Mouse (Mus musculus): ENCODE data around the gene Zfp454. TPM values are rescaled to one million over a fixed set of nuclear protein-coding genes. Genes with fewer than 3 reads are reported as not detected.
A peak's percentile ranks its signal among the peaks of the same experiment; 100 is the strongest.

Zfp454 gene
- total RNA-seq, 1 experiment from 2014 or later, result not detected

DNA sequence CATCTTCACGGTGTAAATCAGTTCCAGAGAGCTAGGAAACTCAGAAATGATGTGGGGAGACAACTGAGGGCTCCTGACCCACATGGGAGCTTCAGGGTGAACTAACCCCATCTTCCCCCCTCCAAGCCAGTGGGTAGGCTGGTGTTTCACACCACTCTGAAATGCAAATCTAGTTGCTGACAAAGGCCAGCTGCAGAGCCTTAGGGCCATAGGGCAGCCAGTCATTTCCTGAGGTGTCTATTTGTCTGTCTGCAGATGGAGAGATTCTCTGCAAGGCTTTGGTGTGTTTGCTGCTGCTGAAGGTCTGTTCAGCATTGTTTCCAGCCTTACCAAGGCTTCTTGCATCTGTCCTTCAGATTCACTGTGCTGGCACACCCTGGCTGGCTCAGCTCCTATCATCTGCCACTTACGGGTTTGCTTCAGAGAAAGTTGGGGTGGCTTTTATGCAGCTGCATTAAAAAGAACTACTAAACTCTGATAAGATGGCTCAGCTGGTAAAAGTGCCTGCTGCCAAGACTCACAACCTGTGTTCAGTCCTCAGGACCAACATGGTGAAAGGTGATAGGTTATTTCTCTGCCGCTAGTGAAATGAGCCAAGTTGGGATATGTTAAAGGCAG is 38.8 kb downstream of the Zfp454 start:
- ATAC-seq (ENCODE audit: extremely low read depth, insufficient number of reproducible peaks, low FRiP score, poor library complexity, severe bottlenecking), result no peak

DNA sequence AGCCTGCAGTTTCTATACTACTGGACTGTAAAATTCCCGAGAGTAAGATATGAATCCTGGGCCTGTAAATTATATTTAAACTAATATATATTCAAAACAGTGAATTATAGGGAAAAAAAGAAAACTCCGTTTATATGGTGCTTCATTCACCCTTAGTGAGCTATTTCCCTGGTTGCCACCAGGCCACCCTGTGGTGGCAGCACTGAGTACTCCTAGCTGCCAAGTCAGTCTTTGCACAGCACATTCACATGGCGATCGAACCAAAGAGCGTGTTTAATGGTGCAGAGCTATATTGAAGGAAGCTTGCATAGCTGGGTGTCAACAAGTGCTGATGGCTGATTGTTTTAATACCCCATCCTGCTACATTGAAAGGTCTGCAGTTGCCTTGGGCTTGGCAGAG is 40.4 kb downstream of the Zfp454 start:
- ATAC-seq (ENCODE audit: extremely low read depth, insufficient number of reproducible peaks, low FRiP score, poor library complexity, severe bottlenecking), result no peak

DNA sequence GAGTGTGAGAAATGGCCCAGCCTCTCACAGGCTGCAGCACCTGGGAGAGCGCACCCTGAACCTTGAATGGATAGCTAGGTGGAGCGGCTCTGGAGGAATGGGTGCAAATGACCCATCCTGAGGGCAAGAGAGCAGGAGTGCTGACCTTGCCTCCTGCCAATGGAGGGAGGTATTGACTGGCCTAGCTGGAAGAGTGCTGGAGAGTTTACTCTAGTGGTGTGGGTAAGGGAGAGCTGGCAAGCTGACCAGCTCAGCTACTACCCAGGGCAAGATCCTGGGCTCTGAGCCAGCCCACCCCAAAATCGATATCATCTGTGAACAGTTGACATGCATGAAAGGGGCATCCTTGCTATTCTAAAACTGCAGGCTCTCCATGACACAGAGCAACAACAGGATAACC is 41.5 kb downstream of the Zfp454 start:
- no peak for ATAC-seq (ENCODE audit: extremely low read depth, insufficient number of reproducible peaks, low FRiP score, poor library complexity, severe bottlenecking)

DNA sequence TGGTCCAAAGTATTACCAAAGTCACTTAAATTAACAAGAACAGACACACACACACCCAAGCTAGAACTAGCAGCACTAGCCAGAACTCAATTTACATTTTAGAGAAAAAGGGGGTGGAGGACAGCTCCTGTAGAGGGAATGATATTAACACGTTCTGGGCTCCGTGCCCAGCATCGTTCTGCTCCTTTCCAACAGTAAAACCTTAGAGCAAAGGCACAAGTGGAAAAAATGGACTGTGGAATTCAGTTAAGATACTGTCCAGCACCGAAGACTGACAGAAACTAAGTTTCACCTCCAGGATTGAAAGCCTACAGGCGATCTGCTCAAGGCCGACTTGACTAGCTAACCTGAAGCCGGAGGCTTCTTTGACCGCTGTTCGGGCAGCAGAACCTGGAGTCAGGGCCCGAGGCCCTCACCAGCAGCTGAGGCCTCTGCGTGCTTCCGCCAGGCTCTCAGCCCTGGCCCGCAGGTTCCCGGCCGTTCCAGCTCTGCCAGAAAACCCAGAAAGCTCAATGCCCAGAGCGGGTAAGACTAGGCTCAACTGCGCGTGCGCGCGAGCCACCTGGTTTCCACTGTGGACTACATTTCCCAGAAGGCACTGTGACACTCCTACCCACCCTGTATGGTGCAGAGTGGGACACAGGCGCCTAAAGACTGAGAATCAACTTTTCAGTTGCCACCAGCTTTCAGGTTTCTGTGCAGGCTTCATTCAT is 46.3 kb downstream of the Zfp454 start, which contains the start of gene Zfp879:
Zfp879 (minus strand) TSS at position 530 of the 713 bp plus-strand sequence.
- peak; percentile 86 for ATAC-seq (ENCODE audit: extremely low read depth, insufficient number of reproducible peaks, low FRiP score, poor library complexity, severe bottlenecking)

DNA sequence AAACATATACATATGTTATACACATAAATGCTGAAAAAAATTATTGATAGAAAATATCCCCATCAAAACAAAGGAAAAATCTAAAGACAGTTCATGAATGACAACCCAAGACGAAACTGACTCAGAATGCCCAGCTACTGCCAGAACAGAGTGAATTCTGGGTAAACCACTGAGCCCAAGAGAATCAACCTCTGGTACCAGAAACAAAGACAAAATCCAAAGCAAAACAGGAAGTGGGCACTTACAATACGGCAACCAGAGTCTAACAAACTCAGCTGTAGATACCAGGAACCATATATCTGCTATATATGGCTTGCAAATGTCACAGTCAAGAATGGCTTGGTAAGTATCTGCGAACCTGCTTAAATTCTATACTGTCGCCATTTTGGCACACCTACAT is 51.7 kb downstream of the Zfp454 start:
- peak; percentile 87 for ATAC-seq (ENCODE audit: extremely low read depth, insufficient number of reproducible peaks, low FRiP score, poor library complexity, severe bottlenecking)

DNA sequence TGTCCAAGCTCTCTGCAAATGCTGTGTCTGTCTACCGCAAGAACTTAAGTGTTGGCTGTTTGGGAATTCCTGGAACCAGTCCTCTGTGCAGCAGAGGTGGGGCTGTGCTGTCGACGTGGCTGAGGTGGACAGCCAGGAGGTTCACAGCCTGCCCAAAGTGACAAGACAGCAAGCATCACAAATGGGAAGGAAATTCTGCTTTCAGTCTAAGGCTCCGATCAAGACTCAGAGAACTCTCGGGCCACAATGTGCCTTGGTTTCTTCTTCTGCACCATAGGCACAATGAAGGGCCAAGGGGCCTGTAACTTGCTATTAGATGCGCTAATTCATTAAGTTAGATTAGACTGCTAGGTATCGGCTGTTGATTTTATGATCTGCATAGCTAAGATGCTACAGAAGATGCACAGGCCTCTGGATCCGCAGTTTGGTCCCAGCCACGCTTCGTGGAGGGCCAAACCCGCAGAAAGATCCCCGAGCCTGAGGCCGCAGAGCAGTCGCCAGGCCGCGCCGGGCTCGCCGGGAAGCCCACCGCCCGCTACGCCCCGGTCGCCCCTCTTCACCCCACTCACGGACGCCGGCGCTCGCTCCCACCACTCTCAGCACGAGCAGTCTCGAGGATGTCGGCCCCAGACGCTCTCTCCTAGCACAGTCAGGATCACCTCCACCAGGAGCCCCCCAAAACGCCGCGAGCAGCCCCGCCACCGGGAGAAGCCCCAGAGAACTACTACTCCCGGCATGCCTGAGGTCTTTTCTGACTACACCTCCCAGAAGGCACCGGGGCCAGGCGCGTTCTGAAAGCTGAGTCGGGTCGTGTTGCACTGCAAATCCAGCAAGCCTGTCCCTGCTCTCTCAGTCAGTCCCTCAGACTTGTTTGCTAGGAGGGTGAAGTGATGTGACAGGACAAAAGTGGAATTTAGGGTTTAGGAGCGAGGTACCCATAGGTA is 60.2 kb downstream of the Zfp454 start, which contains the start of gene Zfp354c:
Zfp354c (minus strand) TSS at position 715 of the 944 bp plus-strand sequence.
- ATAC-seq (ENCODE audit: extremely low read depth, insufficient number of reproducible peaks, low FRiP score, poor library complexity, severe bottlenecking), result peak; percentile 93

DNA sequence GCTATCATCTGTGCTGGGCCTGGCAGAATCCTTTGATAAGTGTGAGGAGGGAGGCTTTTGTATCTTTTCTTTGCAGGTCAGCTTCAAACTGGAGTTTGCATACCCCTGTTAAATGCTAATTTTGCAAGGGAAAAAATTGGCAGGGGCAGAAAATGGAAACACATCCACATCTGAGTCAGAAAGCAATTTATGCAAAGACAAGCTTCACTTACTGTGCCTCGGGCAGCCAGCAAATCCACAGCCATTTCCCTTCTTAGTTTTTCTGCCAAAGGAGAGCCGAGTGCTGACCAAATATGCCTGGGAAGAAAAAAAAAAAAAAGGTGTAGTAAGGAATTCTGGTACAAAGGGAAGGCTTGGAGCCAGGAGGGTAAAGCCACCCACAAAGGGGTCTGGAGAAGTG is 61.2 kb downstream of the Zfp454 start:
- no peak for ATAC-seq (ENCODE audit: extremely low read depth, insufficient number of reproducible peaks, low FRiP score, poor library complexity, severe bottlenecking)

Other genes with a start within 250 kb of the Zfp454 start
- gene Zfp354c, start 59.9 kb downstream of the Zfp454 start, total RNA-seq (2017), result 3.3 and 3.8 TPM in 2 replicates
- gene Zfp879, start 46.1 kb downstream of the Zfp454 start, total RNA-seq (2017), result 0.49 TPM in 1 of 2 replicates, not detected in the other
- gene Grm6, start 37.0 kb downstream of the Zfp454 start, total RNA-seq (2017), result 0.23 and 0.49 TPM in 2 replicates
- 1.0 and 2.1 TPM in 2 replicates for gene Zfp2, start 28.5 kb upstream of the Zfp454 start, total RNA-seq (2017)
- gene Zfp354b, start 44.0 kb upstream of the Zfp454 start, total RNA-seq (2017), result 0.70 and 2.3 TPM in 2 replicates
- gene 4933414I15Rik, start 56.1 kb upstream of the Zfp454 start, total RNA-seq (2017), result not detected in 2 replicates
- gene Prop1, start 66.1 kb upstream of the Zfp454 start, total RNA-seq (2017), result not detected in 2 replicates
- not detected in 2 replicates for gene Olfr1378, start 78.9 kb upstream of the Zfp454 start, total RNA-seq (2017)
- not detected in 2 replicates for gene Olfr1377, start 94.3 kb upstream of the Zfp454 start, total RNA-seq (2017)
- not detected in 2 replicates for gene Olfr51, start 115.9 kb upstream of the Zfp454 start, total RNA-seq (2017)
- gene Olfr54, start 126.6 kb upstream of the Zfp454 start, total RNA-seq (2017), result not detected in 2 replicates
- not detected in 2 replicates for gene Olfr1375, start 160.5 kb upstream of the Zfp454 start, total RNA-seq (2017)
- not detected in 2 replicates for gene Zfp354a, start 171.6 kb upstream of the Zfp454 start, total RNA-seq (2017)